Mouse (Mus musculus) naive thymus-derived CD4-positive, alpha-beta T cell, adult 2 months (primary cell): ENCODE measurements around the gene Cdk1.

Experiments used
- DNase-seq: peaks from one replicate; pipeline ENCODE4 v3.0.0-alpha.2; 2011; ENCODE audit warnings: low read depth

Gene Cdk1

DNA sequence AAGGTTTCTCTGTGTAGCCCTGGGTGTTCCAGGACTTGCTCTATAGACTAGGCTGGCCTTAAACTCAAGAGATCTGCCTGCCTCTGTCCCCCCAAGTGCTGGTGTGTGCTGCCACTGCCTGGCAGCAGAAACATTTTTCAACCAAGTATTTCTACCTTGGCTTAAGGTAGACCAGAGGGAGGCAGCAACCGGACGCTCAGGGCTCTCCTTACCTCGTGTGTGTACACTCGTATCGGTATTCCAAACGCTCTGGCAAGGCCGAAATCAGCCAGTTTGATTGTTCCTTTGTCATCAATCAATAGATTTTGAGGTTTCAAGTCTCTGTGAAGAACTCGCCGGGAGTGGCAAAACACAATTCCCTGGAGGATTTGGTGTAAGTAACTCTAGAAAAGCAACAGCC, 10.4 kb downstream of the Cdk1 start:
- DNase-seq = no peak

GRCm38 (mm10) chr10:69341570-69342227, 11.0 kb downstream of the Cdk1 start:
- DNase-seq = no peak

DNA sequence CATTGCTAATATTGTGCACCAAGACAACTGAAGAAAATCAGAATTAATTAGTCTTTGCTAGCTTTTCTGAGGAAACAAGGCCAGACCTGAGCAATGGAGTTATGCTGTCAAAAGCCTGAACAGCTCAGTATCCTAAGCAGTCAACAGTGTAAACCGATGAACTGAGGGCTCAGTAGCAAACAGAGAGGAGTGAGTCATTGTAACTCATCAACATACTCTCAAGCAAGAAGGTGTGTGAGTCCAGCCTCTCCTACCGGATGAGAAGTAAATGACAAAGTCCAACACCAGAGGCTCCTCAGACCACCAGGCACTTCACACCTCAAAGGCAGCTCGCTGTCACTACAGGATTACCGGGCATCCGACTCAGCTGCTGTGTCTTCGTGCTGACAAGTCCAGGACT, 12.7 kb downstream of the Cdk1 start:
- DNase-seq = no peak

GRCm38 (mm10) chr10:69336219-69336618, 16.5 kb downstream of the Cdk1 start:
- no peak for DNase-seq

DNA sequence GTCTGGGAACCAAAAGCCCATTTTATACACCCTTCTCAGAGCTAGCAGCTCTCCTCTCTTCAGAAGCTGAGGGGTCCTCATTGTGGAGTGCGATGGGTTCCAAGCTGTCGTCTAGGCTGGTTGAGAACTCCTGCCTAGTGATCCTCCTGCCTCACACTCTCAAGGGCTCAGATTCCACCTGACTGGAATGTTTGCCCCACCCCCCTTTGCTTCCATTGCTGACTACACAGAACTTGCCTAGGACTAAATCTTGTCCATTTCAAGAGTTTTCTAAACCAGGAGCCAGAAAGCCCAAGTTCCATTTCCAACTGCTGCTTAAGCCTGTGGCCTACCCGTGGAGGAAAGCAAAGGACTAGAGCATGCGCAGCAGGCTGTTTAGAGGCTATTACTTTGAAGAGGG, 17.1 kb downstream of the Cdk1 start:
- no peak for DNase-seq

DNA sequence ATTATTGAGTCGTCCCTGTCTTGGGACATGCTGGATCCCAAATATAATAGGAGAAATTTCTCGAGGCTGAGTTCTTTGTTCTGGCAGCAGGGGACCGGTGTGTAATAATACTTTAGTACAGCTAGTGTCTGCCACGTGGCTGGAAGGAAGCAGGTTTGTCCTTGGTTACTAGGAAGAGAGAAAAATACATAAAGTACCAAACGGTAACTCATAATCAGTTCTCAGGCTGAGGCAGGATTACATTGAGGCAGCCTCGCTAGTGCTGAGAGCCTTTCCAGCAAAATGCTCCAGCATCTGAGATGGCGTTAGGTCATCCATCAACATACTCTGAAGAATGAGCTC, 17.6 kb downstream of the Cdk1 start:
- DNase-seq = no peak

GRCm38 (mm10) chr10:69334271-69335194, 18.2 kb downstream of the Cdk1 start:
- DNase-seq = no peak

DNA sequence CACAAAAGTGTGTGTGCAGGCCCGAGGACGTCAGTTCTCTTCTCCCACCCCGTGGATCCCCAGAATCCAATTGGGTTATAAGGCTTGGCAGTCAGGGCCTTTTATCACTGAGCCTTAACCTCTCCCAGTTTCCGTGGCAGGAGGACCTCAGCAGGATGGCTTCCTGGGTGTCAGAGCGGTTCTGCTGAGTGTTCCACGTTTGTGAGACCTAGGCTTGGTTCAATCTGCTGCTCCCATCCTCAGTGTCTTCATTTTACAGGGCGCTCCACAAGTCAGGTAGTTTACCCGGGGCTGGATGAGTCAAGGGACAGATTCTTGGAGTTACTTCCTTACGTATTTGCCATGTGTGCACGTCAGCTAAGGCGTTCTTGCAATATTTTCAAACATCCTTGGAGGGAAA, 19.5 kb downstream of the Cdk1 start:
- DNase-seq = no peak

GRCm38 (mm10) chr10:69331231-69331630, 21.5 kb downstream of the Cdk1 start:
- no peak for DNase-seq

GRCm38 (mm10) chr10:69328656-69329046, 24.1 kb downstream of the Cdk1 start:
- DNase-seq = no peak

- no peak for DNase-seq
Measured at GRCm38 (mm10) chr10:69328029-69328655, 24.6 kb downstream of the Cdk1 start.

DNA sequence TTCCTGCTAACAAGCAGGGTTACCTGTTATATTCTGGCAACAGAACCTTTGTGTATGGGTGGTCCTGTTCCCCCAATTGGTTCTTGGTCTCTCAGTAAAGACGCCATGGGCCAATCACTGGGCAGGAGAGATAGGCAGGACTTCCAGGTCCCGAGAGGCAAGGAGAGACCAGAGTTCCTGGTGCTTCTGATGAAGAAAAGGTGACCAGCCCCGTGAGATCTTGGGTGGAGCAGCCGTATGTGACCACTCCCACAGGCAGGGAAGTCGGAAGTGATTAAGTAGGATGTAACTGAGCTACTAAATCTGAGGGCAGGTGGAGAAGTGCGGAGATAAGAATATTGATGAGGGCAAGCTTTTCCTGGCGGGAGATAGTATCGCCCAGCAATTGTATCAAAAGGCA, 25.4 kb downstream of the Cdk1 start:
- DNase-seq = no peak

- no peak for DNase-seq
Measured at GRCm38 (mm10) chr10:69326433-69326832, 26.3 kb downstream of the Cdk1 start.

GRCm38 (mm10) chr10:69324816-69325215, 27.9 kb downstream of the Cdk1 start:
- DNase-seq = no peak

DNA sequence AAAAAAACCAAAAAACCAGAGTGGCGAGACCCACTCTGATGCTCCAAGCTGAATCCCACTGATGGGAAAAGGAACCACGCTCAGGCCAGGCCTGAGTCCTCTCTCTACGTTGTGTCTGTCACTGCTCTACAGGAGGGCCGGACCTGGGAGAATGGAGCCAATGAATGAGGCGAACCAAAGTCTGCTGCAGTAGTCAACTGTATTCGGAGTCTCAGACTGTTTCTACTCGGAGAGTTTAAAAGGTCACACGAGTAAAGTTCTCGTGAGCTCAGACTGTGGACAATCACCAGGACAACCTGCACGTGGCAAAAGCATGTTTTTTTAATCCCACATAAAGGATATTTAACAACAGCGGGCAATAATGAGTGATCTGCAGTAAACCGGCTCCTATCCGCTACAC, 28.8 kb downstream of the Cdk1 start:
- DNase-seq = no peak

DNA sequence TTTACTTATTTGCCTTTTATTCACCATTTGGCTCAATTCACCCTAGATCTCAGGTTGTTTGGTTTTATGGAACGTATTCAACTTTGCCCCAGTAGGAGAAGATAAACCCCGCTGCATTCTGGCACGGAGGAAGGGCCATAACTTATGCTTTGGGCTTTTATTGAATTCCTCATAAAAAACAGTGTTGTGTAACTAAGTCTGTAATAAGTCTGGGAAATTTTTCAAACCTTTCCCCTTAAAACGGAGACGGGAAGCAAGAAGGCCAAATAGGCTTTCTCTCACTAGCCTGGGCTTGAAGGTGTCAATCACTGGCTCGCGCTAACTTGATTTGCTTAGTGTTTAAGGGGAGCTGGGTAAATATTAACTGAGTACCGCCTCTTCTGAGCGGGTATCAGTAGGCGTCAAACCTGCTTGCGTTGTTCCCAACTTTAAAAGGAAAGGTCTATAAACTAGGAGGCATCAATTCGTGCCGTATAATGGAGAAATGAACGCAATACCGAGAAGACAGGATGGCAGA, 31.2 kb downstream of the Cdk1 start:
- no peak for DNase-seq

DNA sequence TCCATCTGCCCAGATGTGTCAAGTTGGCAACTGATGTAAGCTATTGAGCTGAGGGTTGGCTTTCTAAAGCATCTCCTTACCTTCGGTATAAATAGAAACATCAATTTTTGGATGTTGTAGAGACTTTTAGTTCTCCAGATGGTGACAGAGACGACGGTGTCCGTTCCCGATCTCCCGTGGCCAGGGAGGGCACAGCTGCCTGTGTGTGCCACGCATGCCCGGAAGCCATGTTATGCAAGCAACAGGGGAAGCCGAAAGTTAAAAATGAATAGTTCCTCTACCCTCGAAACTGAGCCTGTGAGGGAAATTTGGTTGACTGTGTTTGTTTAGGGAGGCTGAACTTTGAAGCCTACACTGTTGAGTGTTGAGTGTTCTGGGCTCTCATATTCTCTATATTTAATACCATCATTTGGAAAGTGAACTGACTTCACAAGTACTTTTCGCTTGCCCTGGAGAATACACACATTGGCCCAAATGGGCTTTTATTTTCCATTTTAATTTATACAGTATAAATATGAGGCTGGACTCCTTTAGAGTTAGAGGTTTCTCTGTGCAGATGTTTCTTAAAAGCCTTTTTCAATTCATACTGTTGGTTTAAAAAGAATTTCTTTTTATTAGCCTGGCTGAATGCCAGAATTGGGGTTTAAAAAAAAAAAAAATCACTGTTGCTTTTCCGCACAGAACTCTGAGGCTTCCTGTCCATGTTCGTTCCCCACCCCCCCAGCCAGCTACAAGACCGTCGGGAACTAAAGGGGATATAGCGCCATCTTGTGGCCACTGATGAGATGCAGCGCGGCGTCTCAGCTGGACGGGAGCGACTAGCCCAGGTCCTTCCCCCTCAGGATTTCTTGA, 31.8 kb downstream of the Cdk1 start:
- DNase-seq = peak; percentile 84

DNA sequence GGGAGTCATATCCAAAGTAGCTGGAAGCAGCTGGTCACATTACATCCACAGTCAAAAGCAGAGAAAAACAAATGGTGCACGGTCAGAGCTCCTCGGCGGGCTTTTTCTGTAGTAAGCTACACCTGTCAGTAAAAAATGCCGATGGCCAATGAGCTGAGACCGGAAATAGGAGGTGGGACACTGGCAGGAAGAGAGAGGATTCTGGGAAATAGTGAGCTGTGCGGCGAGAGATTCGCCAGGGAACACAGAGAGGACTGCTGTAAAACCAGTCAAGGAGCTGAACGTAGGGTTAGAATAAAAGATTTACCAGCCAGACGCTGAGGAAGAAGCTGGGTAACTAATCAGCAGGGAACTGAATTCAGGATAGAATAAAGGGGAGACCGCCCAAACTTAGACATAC, 34.2 kb downstream of the Cdk1 start:
- DNase-seq = no peak

- DNase-seq = no peak
Measured at GRCm38 (mm10) chr10:69313944-69314343, 38.8 kb downstream of the Cdk1 start.

DNA sequence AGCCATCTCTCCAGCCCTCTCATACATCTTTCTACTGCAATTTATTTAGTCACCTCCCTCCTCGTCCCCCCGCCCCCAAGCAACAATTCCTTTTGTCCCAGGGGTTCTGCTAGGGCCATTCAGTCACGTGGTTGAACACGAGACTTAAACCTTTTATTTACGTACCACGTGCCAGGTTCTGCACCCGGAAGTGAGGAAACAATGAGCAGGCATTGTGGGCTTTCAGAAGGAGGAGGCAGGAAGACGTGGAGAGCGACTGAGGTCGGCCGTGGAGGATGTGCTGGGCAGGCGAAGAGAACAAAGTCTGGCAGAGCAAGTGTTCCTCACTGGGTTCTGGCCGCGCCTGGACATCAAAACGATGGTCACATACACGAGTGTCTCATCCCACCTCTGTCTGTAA, 40.9 kb downstream of the Cdk1 start:
- DNase-seq = no peak

DNA sequence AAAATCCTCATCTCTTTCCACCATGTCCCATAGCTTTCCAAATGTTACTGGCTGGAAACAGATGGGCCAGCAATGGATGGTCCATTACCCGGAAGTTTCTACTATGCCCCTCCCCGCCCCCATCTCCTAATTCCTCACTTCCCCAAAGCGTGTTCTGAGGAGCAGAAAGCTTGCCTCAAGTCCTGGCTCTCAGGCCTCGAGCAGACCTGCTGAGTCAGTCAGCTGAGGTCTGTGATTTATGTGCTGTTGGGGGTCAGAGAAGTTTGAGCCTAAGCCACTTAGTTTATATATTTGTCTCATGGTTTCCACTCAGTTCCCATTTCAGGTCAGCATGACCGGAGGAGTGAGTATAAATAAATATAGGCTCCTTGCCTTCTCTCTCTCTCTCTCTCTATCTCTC, 43.6 kb downstream of the Cdk1 start:
- no peak for DNase-seq

DNA sequence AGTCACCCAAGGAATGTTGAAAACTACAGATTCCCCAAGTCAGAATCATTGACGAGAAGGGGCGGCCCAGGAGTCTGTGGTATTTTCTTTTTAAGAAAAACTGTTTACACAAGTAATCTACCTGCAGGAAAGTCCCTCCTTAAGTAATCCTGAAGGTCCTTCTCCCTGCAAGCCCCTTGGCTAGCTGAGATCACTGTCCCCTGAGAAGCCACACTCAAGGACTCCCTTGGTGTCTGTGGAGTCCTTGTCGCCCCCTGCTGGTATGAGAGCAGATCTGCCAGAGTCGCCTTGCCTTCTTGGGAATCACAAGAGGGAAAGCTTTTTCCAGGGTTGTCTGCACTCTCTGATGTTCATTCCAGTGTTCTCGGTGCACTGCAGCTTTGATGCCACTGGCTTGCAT, 45.7 kb downstream of the Cdk1 start:
- peak; percentile 51 for DNase-seq
